Mouse (Mus musculus) B cell, adult 67 days (primary cell): ENCODE data around the gene Gm3250. TPM values are rescaled to one million over a fixed set of nuclear protein-coding genes. Genes with fewer than 3 reads are reported as not detected.

Experiments used
- total RNA-seq, 2 experiments: library from RNA; stranded (reverse); gene quantifications; 4 replicates each; pipeline ENCODE4 v1.2.4; 2023

Gene Gm3250
- total RNA-seq: not detected

GRCm38 (mm10) chr10:77782442-77782841, at the start of gene Gm3250:
Gm3250 (minus strand) TSS chr10:77782542.

GRCm38 (mm10) chr10:77826951-77827350, 44.6 kb upstream of the Gm3250 start, which contains the start of gene Krtap10-4:
Krtap10-4 (minus strand) TSS chr10:77827095.

GRCm38 (mm10) chr10:77814382-77814781, 32.0 kb upstream of the Gm3250 start, which contains the start of gene Gm2696:
Gm2696 (plus strand) TSS chr10:77814682.

GRCm38 (mm10) chr10:77811743-77812142, 29.4 kb upstream of the Gm3250 start, which contains the start of gene Gm9507:
Gm9507 (minus strand) TSS chr10:77811843.

GRCm38 (mm10) chr10:77798921-77799508, 16.7 kb upstream of the Gm3250 start, which contains the start of gene Gm19668:
Gm19668 (minus strand) TSS chr10:77799133.

GRCm38 (mm10) chr10:77794976-77795375, 12.6 kb upstream of the Gm3250 start, which contains the start of gene Gm9639:
Gm9639 (minus strand) TSS chr10:77795076.

GRCm38 (mm10) chr10:77787876-77788275, 5.5 kb upstream of the Gm3250 start, which contains the start of gene Gm7137:
Gm7137 (minus strand) TSS chr10:77788200.

GRCm38 (mm10) chr10:77776844-77777243, 5.5 kb downstream of the Gm3250 start, which contains the start of gene Gm7138:
Gm7138 (minus strand) TSS chr10:77776944.

GRCm38 (mm10) chr10:77771225-77771624, 11.1 kb downstream of the Gm3250 start, which contains the start of gene Gm3238:
Gm3238 (minus strand) TSS chr10:77771325.

GRCm38 (mm10) chr10:77759582-77759981, 22.8 kb downstream of the Gm3250 start, which contains the start of gene Gm3233:
Gm3233 (minus strand) TSS chr10:77759682.

GRCm38 (mm10) chr10:77751254-77751653, 31.1 kb downstream of the Gm3250 start, which contains the start of gene Gm9736:
Gm9736 (minus strand) TSS chr10:77751354.

GRCm38 (mm10) chr10:77741924-77742688, 40.2 kb downstream of the Gm3250 start, which contains the start of gene Gm18596:
Gm18596 (minus strand) TSS chr10:77742638.

Other genes starting within 250 kb of the Gm3250 start
- gene Pttg1ip, start 200.8 kb downstream of the Gm3250 start, total RNA-seq: 10 to 100 TPM; 80.4 to 90.8 TPM
- gene Sumo3, start 176.4 kb downstream of the Gm3250 start, total RNA-seq: 10 to 100 TPM; 54.1 to 62.0 TPM
- not detected for gene Gm49325, start 176.3 kb downstream of the Gm3250 start, total RNA-seq
- gene Ube2g2, start 160.3 kb downstream of the Gm3250 start, total RNA-seq: 10 to 100 TPM; 33.4 to 47.6 TPM
- gene Tspear, start 96.0 kb downstream of the Gm3250 start, total RNA-seq: 1 to 10 TPM; 4.1 to 4.3 TPM
- not detected for gene Gm19402, start 91.8 kb downstream of the Gm3250 start, total RNA-seq
- gene Gm9508, start 85.3 kb downstream of the Gm3250 start, total RNA-seq: not detected
- gene Gm10272, start 75.9 kb downstream of the Gm3250 start, total RNA-seq: not detected
- not detected for gene Gm10024, start 71.1 kb downstream of the Gm3250 start, total RNA-seq
- gene Gm10142, start 66.7 kb downstream of the Gm3250 start, total RNA-seq: not detected
- gene Krtap12-1, start 61.9 kb downstream of the Gm3250 start, total RNA-seq: not detected
- gene Gm10100, start 56.1 kb downstream of the Gm3250 start, total RNA-seq: not detected
- not detected for gene Gm18596, start 39.9 kb downstream of the Gm3250 start, total RNA-seq
- gene Gm9736, start 31.2 kb downstream of the Gm3250 start, total RNA-seq: not detected
- not detected for gene Gm3233, start 22.9 kb downstream of the Gm3250 start, total RNA-seq
- gene Gm3238, start 11.2 kb downstream of the Gm3250 start, total RNA-seq: not detected
- not detected for gene Gm7138, start 5.6 kb downstream of the Gm3250 start, total RNA-seq
- gene Gm7137, start 5.7 kb upstream of the Gm3250 start, total RNA-seq: not detected
- gene Gm9639, start 12.5 kb upstream of the Gm3250 start, total RNA-seq: not detected
- gene Gm19668, start 16.6 kb upstream of the Gm3250 start, total RNA-seq: not detected
- gene Gm9507, start 29.3 kb upstream of the Gm3250 start, total RNA-seq: not detected
- gene Gm2696, start 32.1 kb upstream of the Gm3250 start, total RNA-seq: not detected
- not detected for gene Krtap10-4, start 44.6 kb upstream of the Gm3250 start, total RNA-seq
- not detected for gene Krtap10-10, start 53.4 kb upstream of the Gm3250 start, total RNA-seq
- gene Gm36176, start 64.3 kb upstream of the Gm3250 start, total RNA-seq: not detected
- gene Gm10318, start 70.3 kb upstream of the Gm3250 start, total RNA-seq: not detected
- gene Gm3285, start 79.4 kb upstream of the Gm3250 start, total RNA-seq: not detected
- under 1 TPM in 1 of 2 experiments, not detected in 1; 0.20 TPM for gene Lrrc3, start 120.0 kb upstream of the Gm3250 start, total RNA-seq
- gene Trpm2, start 188.0 kb upstream of the Gm3250 start, total RNA-seq: 10 to 100 TPM; 22.2 to 34.6 TPM
- gene 1810043G02Rik, start 196.0 kb upstream of the Gm3250 start, total RNA-seq: 10 to 100 TPM; 12.2 to 15.5 TPM
- 10 to 100 TPM; 88.5 to 94.7 TPM for gene Pfkl, start 227.5 kb upstream of the Gm3250 start, total RNA-seq